Mouse (Mus musculus) olfactory bulb, adult 2 months (tissue): ENCODE measurements around the gene Cacna1e. TPM values are rescaled to one million over a fixed set of nuclear protein-coding genes. Genes with fewer than 3 reads are reported as not detected.

ENCODE experiments used
- H3K27ac ChIP-seq: fragments of 200-500 bp; 2 replicates; pipeline ENCODE4 v1.5.1; 2012; ENCODE audit warnings: low read depth, low read length; ENCODE audit not compliant: insufficient read depth
- H3K4me1 ChIP-seq: fragments of 200-500 bp; 2 replicates; pipeline ENCODE4 v1.6.1; 2012; ENCODE audit warnings: low read length; ENCODE audit not compliant: control insufficient read depth, insufficient read depth
- H3K4me3 ChIP-seq: fragments of 200-500 bp; 2 replicates; pipeline ENCODE4 v1.5.1; 2012; ENCODE audit warnings: mild to moderate bottlenecking, low read depth, low read length, moderate library complexity; ENCODE audit not compliant: insufficient read depth
- CTCF ChIP-seq: fragments of 200-500 bp; IDR thresholded peaks from 2 replicates; pipeline ENCODE4 v1.5.1; 2012; ENCODE audit warnings: low read depth, mild to moderate bottlenecking, low read length, moderate library complexity; ENCODE audit not compliant: insufficient read depth
- POLR2A ChIP-seq: fragments of 200-500 bp; IDR thresholded peaks from 2 replicates; pipeline ENCODE4 v1.6.1; 2012; ENCODE audit warnings: mild to moderate bottlenecking, low read depth, low read length, moderate library complexity; ENCODE audit not compliant: insufficient read depth
- WGBS: fragments of 180-500 bp; shearing (Covaris S2); methylation state at CpG from one replicate; pipeline ENCODE4 v1.1.7; 2018; 5-methylcytosine and 5-hydroxymethylcytosine counted together
- polyA plus RNA-seq: library from polyadenylated mRNA; stranded (reverse); fragments of >200 nt; gene quantifications from 2 replicates; pipeline ENCODE4 v1.2.4, GENCODE M21; 2012; ENCODE audit warnings: low replicate concordance; ENCODE audit not compliant: missing spikeins, insufficient read depth, insufficient read length

Gene Cacna1e
- polyA plus RNA-seq, 1 experiment = not detected

GRCm38 (mm10) chr1:154846900-154847299 lies 37.4 kb downstream of the Cacna1e start:
- H3K4me3 ChIP-seq = no peak overlapping the region
- TF ChIP-seq POLR2A = no peak
- TF ChIP-seq CTCF = no peak
- H3K4me1 ChIP-seq = no peaks in the 10 kb centered on the region
- 86% methylated on average over 2 of the region's 2 CpGs for WGBS
- no peak overlapping the region for H3K27ac ChIP-seq

- Histone ChIP-seq H3K4me3 (no peak overlapping the region), H3K27ac (no peak overlapping the region), H3K4me1 (no peaks in the 10 kb centered on the region)
- 82% methylated on average over 2 of the region's 2 CpGs for WGBS
- TF ChIP-seq POLR2A (no peak), CTCF (no peak)
These were observed 40.9 kb downstream of the Cacna1e start for GRCm38 (mm10) chr1:154843427-154843826.

GRCm38 (mm10) chr1:154842336-154842735 lies 42.0 kb downstream of the Cacna1e start:
- Histone ChIP-seq H3K4me1 (no peaks in the 10 kb centered on the region), H3K27ac (no peak overlapping the region), H3K4me3 (no peak overlapping the region)
- 90% methylated on average over 5 of the region's 5 CpGs for WGBS
- no peak for TF ChIP-seq CTCF
- TF ChIP-seq POLR2A = no peak

GRCm38 (mm10) chr1:154841057-154841630 lies 43.2 kb downstream of the Cacna1e start:
- Histone ChIP-seq H3K4me1 (peaks cover 4% of the 10 kb centered on the region), H3K27ac (no peak overlapping the region), H3K4me3 (no peak overlapping the region)
- 90% methylated on average over 6 of the region's 6 CpGs for WGBS
- TF ChIP-seq CTCF (no peak), POLR2A (no peak)

- Histone ChIP-seq H3K4me3 (no peak overlapping the region), H3K27ac (no peak overlapping the region), H3K4me1 (peaks cover 4% of the 10 kb centered on the region)
- WGBS = 95% methylated on average over 4 of the region's 4 CpGs
- TF ChIP-seq POLR2A = no peak
These were observed 45.0 kb downstream of the Cacna1e start for GRCm38 (mm10) chr1:154839272-154839671.

- Histone ChIP-seq H3K4me3 (no peak overlapping the region), H3K4me1 (peaks cover 4% of the 10 kb centered on the region), H3K27ac (no peak overlapping the region)
- 91% methylated on average over 5 of the region's 5 CpGs for WGBS
- TF ChIP-seq POLR2A = no peak
- TF ChIP-seq CTCF = no peak
These were observed 47.8 kb downstream of the Cacna1e start for GRCm38 (mm10) chr1:154836473-154836872.

GRCm38 (mm10) chr1:154832168-154832539 lies 52.1 kb downstream of the Cacna1e start:
- 69% methylated on average over 9 of the region's 9 CpGs for WGBS
- Histone ChIP-seq H3K4me3 (no peak overlapping the region), H3K4me1 (peaks cover 6% of the 10 kb centered on the region), H3K27ac (no peak overlapping the region)
- TF ChIP-seq POLR2A (no peak), CTCF (no peak)

GRCm38 (mm10) chr1:154831269-154832167 lies 52.8 kb downstream of the Cacna1e start:
- H3K27ac ChIP-seq = no peak overlapping the region
- 0 out of 2 replicates have a peak, but pooled peaks cover 2% of the 10 kb centered on the region for H3K4me1 ChIP-seq
- no peak overlapping the region for H3K4me3 ChIP-seq
- 63% methylated on average over 10 of the region's 10 CpGs for WGBS
- no peak for TF ChIP-seq POLR2A
- TF ChIP-seq CTCF = no peak

GRCm38 (mm10) chr1:154830051-154830450 lies 54.2 kb downstream of the Cacna1e start:
- 97% methylated on average over 6 of the region's 6 CpGs for WGBS
- TF ChIP-seq POLR2A (no peak), CTCF (no peak)
- Histone ChIP-seq H3K4me1 (0 out of 2 replicates have a peak, but pooled peaks cover 2% of the 10 kb centered on the region), H3K4me3 (no peak overlapping the region), H3K27ac (no peak overlapping the region)

GRCm38 (mm10) chr1:154823098-154823497 lies 61.2 kb downstream of the Cacna1e start:
- WGBS = 91% methylated on average over 3 of the region's 3 CpGs
- Histone ChIP-seq H3K4me3 (no peak overlapping the region), H3K4me1 (no peaks in the 10 kb centered on the region), H3K27ac (no peak overlapping the region)
- TF ChIP-seq CTCF (no peak), POLR2A (no peak)
